Mouse (Mus musculus): ENCODE measurements around the gene Dnajc21. TPM values are rescaled to one million over a fixed set of nuclear protein-coding genes. Genes with fewer than 3 reads are reported as not detected.

Dnajc21 gene
- 34.9 TPM for polyA plus RNA-seq (2015; fragmentation: Illumina TruSeq; extraction: RNeasy Lipid Tissue Mini Kit (QIAGEN cat#74804); ENCODE audit: low read depth, low replicate concordance)

GRCm38 (mm10) chr15:10470151-10470831 lies at the start of gene Dnajc21:
Gene Dnajc21, minus strand, starts transcription at chr15:10470516.

GRCm38 (mm10) chr15:10485484-10486364 lies 15.4 kb upstream of the Dnajc21 start, which contains the start of the genes Brix1 and Rad1:
Gene Brix1, minus strand, starts transcription at chr15:10485947.
Gene Rad1, plus strand, starts transcription at chr15:10486018.

Other genes starting within 250 kb of the Dnajc21 start
- not detected for gene Gm21973, start 145.1 kb downstream of the Dnajc21 start, polyA plus RNA-seq (2015; fragmentation: Illumina TruSeq; extraction: RNeasy Lipid Tissue Mini Kit (QIAGEN cat#74804); ENCODE audit: low read depth, low replicate concordance)
- not detected for gene Agxt2, start 112.0 kb downstream of the Dnajc21 start, polyA plus RNA-seq (2015; fragmentation: Illumina TruSeq; extraction: RNeasy Lipid Tissue Mini Kit (QIAGEN cat#74804); ENCODE audit: low read depth, low replicate concordance)
- gene Brix1, start 15.4 kb upstream of the Dnajc21 start, polyA plus RNA-seq (2015; fragmentation: Illumina TruSeq; extraction: RNeasy Lipid Tissue Mini Kit (QIAGEN cat#74804); ENCODE audit: low read depth, low replicate concordance) = 29.9 TPM
- 19.3 TPM for gene Rad1, start 15.5 kb upstream of the Dnajc21 start, polyA plus RNA-seq (2015; fragmentation: Illumina TruSeq; extraction: RNeasy Lipid Tissue Mini Kit (QIAGEN cat#74804); ENCODE audit: low read depth, low replicate concordance)
- gene Ttc23l, start 88.2 kb upstream of the Dnajc21 start, polyA plus RNA-seq (2015; fragmentation: Illumina TruSeq; extraction: RNeasy Lipid Tissue Mini Kit (QIAGEN cat#74804); ENCODE audit: low read depth, low replicate concordance) = not detected
- gene Rai14, start 244.1 kb upstream of the Dnajc21 start, polyA plus RNA-seq (2015; fragmentation: Illumina TruSeq; extraction: RNeasy Lipid Tissue Mini Kit (QIAGEN cat#74804); ENCODE audit: low read depth, low replicate concordance) = 5.1 TPM

Measured in brain, adult 10 weeks (tissue).